Mouse (Mus musculus): ENCODE measurements around the gene Carmil3. TPM values are rescaled to one million over a fixed set of nuclear protein-coding genes. Genes with fewer than 3 reads are reported as not detected.

The Carmil3 gene
- total and polyA plus RNA-seq, 2 experiments from 2014 or later, result 37.6 to 118 TPM

- Histone ChIP-seq H3K9me3 (ENCODE audit: low read length) (no peaks in the 10 kb centered on the region), H3K9ac (replicated peaks; ENCODE audit: low read length, poor library complexity, severe bottlenecking) (peak overlapping the region; percentile 8; the same call in 1 of the 2 replicates), H3K4me2 (ENCODE audit: low read depth, low read length, poor library complexity, severe bottlenecking) (no peak overlapping the region), H3K27me3 (ENCODE audit: insufficient read depth, low read length) (no peaks in the 10 kb centered on the region), H3K27ac (ENCODE audit: low read depth, low read length) (no peak overlapping the region), H3K36me3 (ENCODE audit: insufficient read depth, low read length) (no peaks in the 10 kb centered on the region), H3K4me3 (ENCODE audit: low read depth, low read length) (no peak overlapping the region), H3K4me1 (ENCODE audit: insufficient read depth, low read length) (no peaks in the 10 kb centered on the region)
- no peak for ATAC-seq (ENCODE audit: low FRiP score)
- no peak for DNase-seq (ENCODE audit: low spot score)
- WGBS, result 12% methylated on average over 10 of the region's 10 CpGs
- TF ChIP-seq CTCF (IDR thresholded peaks at IDR 0.05), result no peak
Observed at GRCm38 (mm10) chr14:55470806-55471205, 19.6 kb upstream of the Carmil3 start.

GRCm38 (mm10) chr14:55475654-55476053, 14.8 kb upstream of the Carmil3 start:
- 64% methylated on average over 2 of the region's 2 CpGs for WGBS
- DNase-seq (ENCODE audit: low spot score) (no peak), ATAC-seq (ENCODE audit: low FRiP score) (no peak)

GRCm38 (mm10) chr14:55477421-55477820, 13.0 kb upstream of the Carmil3 start:
- no peak overlapping the region for H3K27ac ChIP-seq (ENCODE audit: low read depth, low read length)
- no peaks in the 10 kb centered on the region for H3K9me3 ChIP-seq (ENCODE audit: low read length)
- DNase-seq (ENCODE audit: low spot score) (no peak), ATAC-seq (ENCODE audit: low FRiP score) (no peak)
- no peaks in the 10 kb centered on the region for H3K36me3 ChIP-seq (ENCODE audit: insufficient read depth, low read length)
- H3K4me2 ChIP-seq (ENCODE audit: low read depth, low read length, poor library complexity, severe bottlenecking), result no peak overlapping the region
- H3K27me3 ChIP-seq (ENCODE audit: insufficient read depth, low read length), result no peaks in the 10 kb centered on the region
- H3K4me3 ChIP-seq (ENCODE audit: low read depth, low read length), result no peak overlapping the region
- H3K9ac ChIP-seq (replicated peaks; ENCODE audit: low read length, poor library complexity, severe bottlenecking), result no peak overlapping the region
- TF ChIP-seq CTCF (IDR thresholded peaks at IDR 0.05), result no peak
- WGBS, result 100% methylated on average over 1 of the region's 1 CpGs
- no peaks in the 10 kb centered on the region; the same call in 1 of the 2 replicates for H3K4me1 ChIP-seq (ENCODE audit: insufficient read depth, low read length)

More at GRCm38 (mm10) chr14:55475654-55476053, 14.8 kb upstream of the Carmil3 start:
- Histone ChIP-seq H3K9ac (replicated peaks; ENCODE audit: low read length, poor library complexity, severe bottlenecking) (no peak overlapping the region), H3K27me3 (ENCODE audit: insufficient read depth, low read length) (no peaks in the 10 kb centered on the region), H3K9me3 (ENCODE audit: low read length) (no peaks in the 10 kb centered on the region), H3K27ac (ENCODE audit: low read depth, low read length) (no peak overlapping the region), H3K4me3 (ENCODE audit: low read depth, low read length) (no peak overlapping the region), H3K4me1 (ENCODE audit: insufficient read depth, low read length) (no peaks in the 10 kb centered on the region; the same call in 1 of the 2 replicates), H3K36me3 (ENCODE audit: insufficient read depth, low read length) (no peaks in the 10 kb centered on the region), H3K4me2 (ENCODE audit: low read depth, low read length, poor library complexity, severe bottlenecking) (no peak overlapping the region)
- TF ChIP-seq CTCF (IDR thresholded peaks at IDR 0.05), result no peak

- H3K4me3 ChIP-seq (ENCODE audit: low read depth, low read length), result no peak overlapping the region
- WGBS, result 97% methylated on average over 5 of the region's 5 CpGs
- no peaks in the 10 kb centered on the region for H3K27me3 ChIP-seq (ENCODE audit: insufficient read depth, low read length)
- H3K4me1 ChIP-seq (ENCODE audit: insufficient read depth, low read length), result no peaks in the 10 kb centered on the region; the same call in 1 of the 2 replicates
- no peak overlapping the region for H3K4me2 ChIP-seq (ENCODE audit: low read depth, low read length, poor library complexity, severe bottlenecking)
- no peaks in the 10 kb centered on the region for H3K9me3 ChIP-seq (ENCODE audit: low read length)
- no peak for ATAC-seq (ENCODE audit: low FRiP score)
- no peak for DNase-seq (ENCODE audit: low spot score)
- H3K9ac ChIP-seq (replicated peaks; ENCODE audit: low read length, poor library complexity, severe bottlenecking), result no peak overlapping the region
- TF ChIP-seq CTCF (IDR thresholded peaks at IDR 0.05), result no peak
- H3K36me3 ChIP-seq (ENCODE audit: insufficient read depth, low read length), result no peaks in the 10 kb centered on the region
- H3K27ac ChIP-seq (ENCODE audit: low read depth, low read length), result no peak overlapping the region
Observed at GRCm38 (mm10) chr14:55477829-55478228, 12.6 kb upstream of the Carmil3 start.

- H3K4me1 ChIP-seq (ENCODE audit: insufficient read depth, low read length), result no peaks in the 10 kb centered on the region; the same call in 1 of the 2 replicates
- no peaks in the 10 kb centered on the region for H3K36me3 ChIP-seq (ENCODE audit: insufficient read depth, low read length)
- H3K27me3 ChIP-seq (ENCODE audit: insufficient read depth, low read length), result no peaks in the 10 kb centered on the region
- peak within 1 kb of the TSS; percentile 59 for H3K4me2 ChIP-seq (ENCODE audit: low read depth, low read length, poor library complexity, severe bottlenecking)
- peak within 1 kb of the TSS; percentile 51 for H3K9ac ChIP-seq (replicated peaks; ENCODE audit: low read length, poor library complexity, severe bottlenecking)
- peak; percentile 69 for TF ChIP-seq CTCF (IDR thresholded peaks at IDR 0.05)
- no peaks in the 10 kb centered on the region for H3K9me3 ChIP-seq (ENCODE audit: low read length)
- ATAC-seq (ENCODE audit: low FRiP score), result peak; percentile 87
- WGBS, result 1% methylated on average over 38 of the region's 38 CpGs
- H3K4me3 ChIP-seq (ENCODE audit: low read depth, low read length), result peak within 1 kb of the TSS; percentile 43
- no peak within 1 kb of the TSS for H3K27ac ChIP-seq (ENCODE audit: low read depth, low read length)
- peak; percentile 84 for DNase-seq (ENCODE audit: low spot score)
Observed at GRCm38 (mm10) chr14:55478651-55479599, 11.5 kb upstream of the Carmil3 start, which contains the start of gene Dhrs4. Gene Dhrs4, plus strand, starts transcription at chr14:55478758.

- DNase-seq (ENCODE audit: low spot score), result no peak
- Histone ChIP-seq H3K27ac (ENCODE audit: low read depth, low read length) (no peak overlapping the region), H3K9me3 (ENCODE audit: low read length) (no peaks in the 10 kb centered on the region), H3K36me3 (ENCODE audit: insufficient read depth, low read length) (no peaks in the 10 kb centered on the region), H3K4me1 (ENCODE audit: insufficient read depth, low read length) (no peaks in the 10 kb centered on the region; the same call in 1 of the 2 replicates), H3K9ac (replicated peaks; ENCODE audit: low read length, poor library complexity, severe bottlenecking) (no peak overlapping the region), H3K27me3 (ENCODE audit: insufficient read depth, low read length) (no peaks in the 10 kb centered on the region), H3K4me2 (ENCODE audit: low read depth, low read length, poor library complexity, severe bottlenecking) (no peak overlapping the region), H3K4me3 (ENCODE audit: low read depth, low read length) (no peak overlapping the region)
- TF ChIP-seq CTCF (IDR thresholded peaks at IDR 0.05), result no peak
- ATAC-seq (ENCODE audit: low FRiP score), result no peak
- 95% methylated on average over 10 of the region's 10 CpGs for WGBS
Observed at GRCm38 (mm10) chr14:55479629-55480028, 10.8 kb upstream of the Carmil3 start.

Data from midbrain, postnatal 0 days (tissue).